Mouse (Mus musculus): Measurements from ENCODE around the gene Wipf1. TPM values are rescaled to one million over a fixed set of nuclear protein-coding genes. Genes with fewer than 3 reads are reported as not detected.

Gene Wipf1
- polyA plus RNA-seq (2012; rRNA removed), result 7.7 and 8.8 TPM in 2 replicates

GRCm38 (mm10) chr2:73529356-73530330, at the start of gene Wipf1:
Gene Wipf1, minus strand, starts transcription at chr2:73529734.

GRCm38 (mm10) chr2:73386356-73387046, 143.0 kb downstream of the Wipf1 start, which contains the start of gene Gpr155:
Gene Gpr155, minus strand, starts transcription at chr2:73386572.

Other genes starting within 250 kb of the Wipf1 start
- 3.4 and 4.2 TPM in 2 replicates for gene Scrn3, start 217.1 kb downstream of the Wipf1 start, polyA plus RNA-seq (2012; rRNA removed)
- gene Cir1, start 217.0 kb downstream of the Wipf1 start, polyA plus RNA-seq (2012; rRNA removed), result 0.84 and 1.4 TPM in 2 replicates
- gene Gpr155, start 143.2 kb downstream of the Wipf1 start, polyA plus RNA-seq (2012; rRNA removed), result 5.3 and 5.4 TPM in 2 replicates
- gene Chrna1, start 50.6 kb upstream of the Wipf1 start, polyA plus RNA-seq (2012; rRNA removed), result not detected in 2 replicates
- 7.6 and 15.2 TPM in 2 replicates for gene Chn1, start 245.6 kb upstream of the Wipf1 start, polyA plus RNA-seq (2012; rRNA removed)